Mouse (Mus musculus): ENCODE data around the gene Mical2.
A peak's percentile ranks its signal among the peaks of the same experiment; 100 is the strongest.

Mical2 gene

GRCm38 (mm10) chr7:112399425-112400170, 173.9 kb downstream of the Mical2 start:
- no peak for DNase-seq (ENCODE audit: low spot score in 2 of 2)

GRCm38 (mm10) chr7:112400175-112400574, 174.5 kb downstream of the Mical2 start:
- peak; percentile 30 to 71 for DNase-seq (ENCODE audit: low spot score in 2 of 2)

DNA sequence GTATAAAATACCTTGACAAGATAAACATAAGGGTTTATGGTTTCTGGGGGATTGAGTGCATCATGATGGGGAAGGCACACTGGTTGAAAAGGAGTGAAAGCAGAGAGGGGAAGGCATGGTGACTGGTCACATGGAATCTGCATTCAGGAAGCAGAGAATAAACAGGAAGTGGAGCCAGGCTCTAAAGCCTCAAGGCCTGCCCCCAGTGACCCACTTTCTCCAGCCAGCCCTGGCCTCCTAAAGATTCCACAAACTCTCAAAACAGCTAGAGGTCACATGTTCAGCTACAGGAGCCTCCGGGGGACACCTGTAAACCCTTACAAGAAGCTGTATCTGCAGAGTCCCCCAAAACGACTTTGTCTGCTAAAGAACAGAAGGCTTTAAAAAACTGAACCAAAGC, 179.4 kb downstream of the Mical2 start:
- peak in 1 of 2 experiments; percentile 21 for DNase-seq (ENCODE audit: low spot score in 2 of 2)

- no peak for DNase-seq (ENCODE audit: low spot score in 2 of 2)
Observed at GRCm38 (mm10) chr7:112405578-112405977, 179.9 kb downstream of the Mical2 start.

GRCm38 (mm10) chr7:112407597-112407996, 181.9 kb downstream of the Mical2 start:
- DNase-seq (ENCODE audit: low spot score in 2 of 2): peak in 1 of 2 experiments; percentile 16

- DNase-seq (ENCODE audit: low spot score in 2 of 2): no peak
Observed at GRCm38 (mm10) chr7:112409991-112410390, 184.3 kb downstream of the Mical2 start.

DNA sequence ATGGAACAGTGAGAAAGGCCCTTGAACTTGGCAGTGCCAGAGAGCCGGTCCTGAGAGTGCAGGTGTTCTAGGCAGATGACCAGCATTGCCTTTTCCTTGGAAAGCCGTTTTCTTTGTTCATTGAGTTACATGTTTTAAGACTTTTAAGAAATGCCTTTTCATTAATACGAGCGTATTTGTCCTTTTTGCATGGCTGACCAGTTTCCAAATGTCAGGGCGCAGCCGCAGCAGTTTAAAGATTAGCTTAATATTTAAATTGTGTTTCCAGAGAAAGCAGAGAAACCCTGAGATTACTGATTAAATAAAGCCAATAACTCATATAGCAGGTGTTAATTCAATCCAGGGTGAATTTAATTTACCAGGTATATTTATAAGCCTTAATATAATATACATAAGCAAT, 187.6 kb downstream of the Mical2 start:
- no peak for DNase-seq (ENCODE audit: low spot score in 2 of 2)

DNA sequence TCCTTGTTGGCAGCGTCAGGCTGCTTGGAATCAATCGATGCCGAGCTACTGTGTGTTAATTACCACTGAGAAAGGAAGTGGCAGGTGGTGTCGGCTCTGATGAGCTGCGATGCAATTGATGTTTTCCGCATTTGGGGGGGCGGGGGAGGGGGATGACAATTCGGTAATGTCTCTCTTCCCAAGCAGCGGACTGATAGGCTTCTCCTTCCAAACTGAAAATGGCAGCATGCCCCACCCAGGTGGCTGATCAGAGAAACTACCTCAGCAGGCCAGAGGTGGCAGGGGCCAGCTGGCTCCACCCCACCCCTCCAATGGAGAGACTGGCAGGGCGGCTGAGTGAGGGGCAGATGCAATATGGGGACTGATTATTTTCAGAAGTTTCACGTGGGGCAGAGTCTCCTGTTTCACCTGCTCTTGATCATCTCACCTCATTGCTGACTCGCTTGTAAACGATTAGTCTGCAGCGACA, 190.4 kb downstream of the Mical2 start:
- DNase-seq (ENCODE audit: low spot score in 2 of 2): no peak

GRCm38 (mm10) chr7:112416730-112417513, 191.3 kb downstream of the Mical2 start:
- DNase-seq (ENCODE audit: low spot score in 2 of 2): no peak

DNA sequence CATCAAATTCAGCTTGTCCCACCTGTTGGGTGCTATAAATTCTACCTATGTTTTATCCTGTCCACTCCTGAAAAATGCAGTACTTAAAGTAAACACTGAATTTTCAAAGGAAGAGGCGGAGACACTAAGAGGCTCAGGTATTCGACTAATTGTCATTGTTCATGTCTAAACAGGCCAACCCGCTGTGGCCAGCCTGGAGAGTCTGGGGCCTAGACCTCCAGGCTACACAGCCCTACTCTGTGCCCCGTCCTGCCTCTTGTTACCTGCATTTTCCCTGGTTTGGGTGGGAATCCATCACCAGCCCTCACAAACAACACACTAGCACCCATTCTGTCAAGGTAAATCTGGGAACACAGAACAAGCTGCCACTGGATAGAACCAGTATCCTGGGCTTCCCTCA, 191.9 kb downstream of the Mical2 start:
- DNase-seq (ENCODE audit: low spot score in 2 of 2): no peak

GRCm38 (mm10) chr7:112423438-112423837, 197.8 kb downstream of the Mical2 start:
- no peak for DNase-seq (ENCODE audit: low spot score in 2 of 2)

DNA sequence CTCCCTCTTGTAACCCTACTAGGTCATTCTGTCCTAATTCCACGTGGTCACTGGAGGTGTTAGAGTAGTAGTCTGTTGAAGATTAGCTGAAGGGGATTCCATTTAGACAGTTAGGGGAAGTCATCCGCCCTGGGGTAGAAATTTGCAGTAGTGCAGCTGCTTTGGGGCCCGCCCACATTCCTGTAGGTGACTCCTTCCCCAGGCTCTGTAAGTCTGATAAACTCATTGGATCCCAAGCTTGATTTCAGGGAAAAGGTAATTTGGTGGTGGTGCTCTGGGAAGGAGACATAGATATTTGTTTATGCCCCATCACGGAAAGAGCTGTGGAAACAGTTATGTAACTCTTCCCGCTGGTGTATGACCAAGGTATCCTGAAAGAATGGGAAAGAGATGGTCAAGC, 201.2 kb downstream of the Mical2 start:
- DNase-seq (ENCODE audit: low spot score in 2 of 2): no peak

DNA sequence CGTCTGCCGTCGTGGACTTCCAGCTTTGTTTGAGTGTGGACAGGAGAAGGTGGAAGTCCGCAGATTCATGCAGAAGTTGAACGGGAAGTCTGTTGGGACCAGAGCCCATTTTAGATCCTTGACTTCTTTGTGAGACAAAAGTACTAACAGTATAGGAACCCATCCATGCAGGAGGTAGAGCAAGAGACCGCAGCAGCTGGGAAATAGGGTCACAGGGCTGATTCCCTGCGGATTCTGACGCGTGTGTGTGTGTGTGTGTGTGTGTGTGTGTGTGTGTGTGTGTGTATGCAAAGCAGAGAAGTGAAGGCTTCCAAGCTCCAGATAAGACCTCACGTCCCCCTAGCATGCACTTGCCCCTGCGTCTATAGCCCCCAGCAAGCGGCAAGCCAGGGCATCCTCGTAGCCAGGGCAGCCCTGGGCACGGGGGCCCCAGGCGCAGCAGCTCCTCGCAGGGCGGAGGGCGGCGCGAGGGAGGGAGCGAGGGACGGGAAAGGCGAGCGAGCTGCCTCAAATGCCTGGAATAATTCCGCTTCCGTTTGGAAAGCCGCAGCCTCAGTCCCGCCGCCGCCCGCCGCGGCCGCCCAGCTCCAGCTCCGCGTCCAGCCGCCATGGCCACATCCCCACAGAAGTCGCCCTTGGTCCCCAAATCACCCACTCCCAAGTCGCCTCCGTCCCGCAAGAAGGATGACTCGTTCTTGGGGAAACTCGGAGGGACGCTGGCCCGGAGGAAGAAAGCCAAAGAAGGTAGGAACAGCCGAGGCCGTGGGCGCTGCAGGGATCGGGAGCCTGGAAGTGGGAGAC, 201.9 kb downstream of the Mical2 start, which contains the start of gene Parva:
Gene Parva (plus strand): TSS at position 149 of the 801 bp plus-strand sequence.
- DNase-seq (ENCODE audit: low spot score in 2 of 2): peak; percentile 68 to 77

- peak; percentile 90 to 91 for DNase-seq (ENCODE audit: low spot score in 2 of 2)
Observed at GRCm38 (mm10) chr7:112428158-112428535, 202.5 kb downstream of the Mical2 start.

GRCm38 (mm10) chr7:112439846-112440245, 214.2 kb downstream of the Mical2 start:
- DNase-seq (ENCODE audit: low spot score in 2 of 2): no peak

DNA sequence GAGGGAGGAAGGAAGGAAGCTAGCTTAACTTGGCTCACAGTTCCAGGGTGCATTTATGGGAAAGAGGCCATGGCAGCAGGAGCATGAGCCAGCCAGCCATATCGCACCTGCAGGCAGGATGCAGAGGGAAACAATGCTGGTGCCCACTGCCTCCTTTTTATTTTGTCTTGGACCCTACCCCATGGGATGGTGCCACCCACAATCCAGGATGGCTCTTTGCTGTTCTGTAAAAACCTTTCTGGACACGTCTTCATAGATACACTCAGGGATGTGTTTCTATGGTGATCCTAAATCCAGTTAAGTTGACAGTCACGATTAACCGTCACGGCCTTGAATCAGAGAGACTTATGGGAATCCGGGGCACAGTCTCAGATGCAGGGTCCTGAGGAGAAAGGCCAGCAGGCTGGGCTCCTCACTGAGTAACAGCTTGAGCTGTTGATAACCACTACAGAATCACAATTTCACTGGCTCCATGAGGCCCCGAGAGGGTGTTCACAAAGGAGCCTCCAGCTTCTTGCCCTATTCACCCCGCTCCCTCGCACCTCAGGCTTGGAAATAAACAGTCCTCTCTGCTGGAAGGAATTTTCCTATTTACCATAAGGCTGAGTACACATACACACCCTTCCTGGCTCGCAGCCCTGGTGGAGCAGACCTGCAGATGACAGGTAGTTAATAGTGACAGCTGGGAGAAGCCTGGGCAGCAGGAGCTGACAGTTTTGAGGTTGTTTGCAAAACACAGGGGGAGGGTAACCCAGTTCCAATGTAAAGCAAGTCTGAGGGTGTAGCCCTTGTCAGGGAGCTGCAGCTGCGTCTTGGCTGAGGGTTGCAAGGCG, 218.7 kb downstream of the Mical2 start:
- DNase-seq (ENCODE audit: low spot score in 2 of 2): no peak

DNA sequence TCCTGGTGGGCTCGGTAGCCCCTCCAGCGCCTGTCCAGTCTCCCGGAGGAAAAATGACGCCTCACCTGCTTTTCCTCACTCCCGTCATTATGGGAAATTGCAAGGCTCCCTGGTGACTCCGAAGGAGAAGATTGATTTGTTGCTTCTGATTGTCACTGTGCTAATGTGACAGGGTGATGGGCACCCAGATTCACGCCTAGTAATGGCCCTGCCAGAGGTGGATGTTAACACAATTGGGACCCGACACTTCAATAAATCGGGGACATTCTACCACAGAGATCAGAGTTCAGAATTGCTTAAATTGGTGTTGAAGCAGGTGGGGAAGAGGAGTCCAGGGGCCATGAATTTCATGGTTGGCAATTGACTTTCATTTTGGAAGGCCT, 219.3 kb downstream of the Mical2 start:
- DNase-seq (ENCODE audit: low spot score in 2 of 2): no peak

GRCm38 (mm10) chr7:112446498-112446897, 220.8 kb downstream of the Mical2 start:
- DNase-seq (ENCODE audit: low spot score in 2 of 2): no peak

DNA sequence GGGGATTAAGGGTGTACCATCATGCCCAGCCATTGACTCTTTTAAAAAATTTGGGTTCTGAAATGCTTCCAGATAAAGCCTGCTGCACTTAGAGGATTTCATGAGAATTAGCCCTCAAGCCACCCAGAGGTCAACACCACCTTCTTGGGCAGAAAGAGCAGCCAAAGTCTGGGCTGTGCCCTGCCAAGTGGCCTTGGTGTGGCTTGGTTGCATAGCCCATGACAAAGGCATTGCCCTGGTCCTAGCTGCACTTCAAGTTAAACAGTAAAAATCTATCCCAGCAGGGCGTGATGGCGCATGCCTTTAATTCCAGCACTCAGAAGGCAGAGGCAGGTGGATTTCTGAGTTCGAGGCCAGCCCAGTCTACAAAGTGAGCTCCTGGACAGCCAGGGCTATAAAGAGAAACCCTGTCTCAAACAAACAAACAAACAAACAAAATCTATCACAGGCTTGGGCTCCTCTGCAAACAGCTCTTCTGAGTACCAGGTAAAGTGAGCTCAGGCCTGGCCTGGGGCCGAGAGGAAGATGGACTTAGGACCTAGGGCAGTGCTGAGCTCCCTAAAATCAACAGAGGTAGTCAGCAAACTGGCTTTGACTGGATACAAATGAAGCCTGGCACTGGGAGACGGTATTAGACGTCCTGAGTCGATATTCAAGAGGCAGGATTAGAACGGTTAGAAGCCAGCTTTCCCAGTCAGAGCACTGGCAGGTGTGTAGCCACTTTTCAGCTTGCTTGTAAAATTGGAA, 224.5 kb downstream of the Mical2 start:
- DNase-seq (ENCODE audit: low spot score in 2 of 2): no peak

- no peak for DNase-seq (ENCODE audit: low spot score in 2 of 2)
Observed at GRCm38 (mm10) chr7:112452471-112452870, 226.8 kb downstream of the Mical2 start.

All from heart, adult 9 months (tissue).